Mouse (Mus musculus) liver, embryonic 14.5 days (tissue): ENCODE measurements at regions not wholly inside any gene's neighbourhood (a gene's known extent, or its start where the extent isn't known, plus 50 kb on each side); places are given as distances from the start of the nearest gene placed in this dataset.

Source experiments
- CTCF ChIP-seq: IDR thresholded peaks from 2 replicates; pipeline ENCODE4 v1.5.1; 2016; ENCODE audit warnings: antibody characterized with exemption, low read depth, control low read depth
- EP300 ChIP-seq: IDR thresholded peaks from 2 replicates; pipeline ENCODE4 v1.6.1; 2016; ENCODE audit warnings: antibody characterized with exemption, low read depth

GRCm38 (mm10) chr5:106327592-106328150, 130.3 kb downstream of the Barhl2 start:
- TF ChIP-seq EP300 = no peak
- no peak for TF ChIP-seq CTCF
